Mouse (Mus musculus): ENCODE results near the gene Ell. TPM values are rescaled to one million over a fixed set of nuclear protein-coding genes. Genes with fewer than 3 reads are reported as not detected.

Gene Ell
- polyA plus RNA-seq, 1 experiment from 2014 or later, result 15.4 TPM

- H3K9ac ChIP-seq (ENCODE audit: low read depth, low read length), result peak overlapping the region; percentile 85
- no peaks in the 10 kb centered on the region for H3K27me3 ChIP-seq (ENCODE audit: control insufficient read depth, insufficient read depth, low read length)
- ATAC-seq (ENCODE audit: low FRiP score) (no peak), DNase-seq (ENCODE audit: low spot score) (peak; percentile 9)
- WGBS, result 14% methylated on average over 4 of the region's 4 CpGs
- no peaks in the 10 kb centered on the region for H3K9me3 ChIP-seq (ENCODE audit: control insufficient read depth, low read length)
- H3K4me1 ChIP-seq (replicated peaks; ENCODE audit: control insufficient read depth, insufficient read depth, low read length), result peaks cover 5% of the 10 kb centered on the region; the same call in 1 of the 2 replicates
- H3K36me3 ChIP-seq (ENCODE audit: control insufficient read depth, insufficient read depth, low read length), result no peaks in the 10 kb centered on the region; the same call in 1 of the 2 replicates
- peak overlapping the region; percentile 91 for H3K4me2 ChIP-seq (replicated peaks; ENCODE audit: low read depth, low read length)
- no peak overlapping the region for H3K27ac ChIP-seq (ENCODE audit: low read depth, low read length)
- peak overlapping the region; percentile 81 for H3K4me3 ChIP-seq (ENCODE audit: low read depth, low read length)
Observed at GRCm38 (mm10) chr8:70540013-70540506, 803 bp downstream of the Ell start.

- peak overlapping the region; percentile 91 for H3K4me2 ChIP-seq (replicated peaks; ENCODE audit: low read depth, low read length)
- no peak for ATAC-seq (ENCODE audit: low FRiP score)
- no peaks in the 10 kb centered on the region for H3K36me3 ChIP-seq (ENCODE audit: control insufficient read depth, insufficient read depth, low read length)
- H3K27me3 ChIP-seq (ENCODE audit: control insufficient read depth, insufficient read depth, low read length), result no peaks in the 10 kb centered on the region
- H3K9me3 ChIP-seq (ENCODE audit: control insufficient read depth, low read length), result no peaks in the 10 kb centered on the region
- peak overlapping the region; percentile 81 for H3K4me3 ChIP-seq (ENCODE audit: low read depth, low read length)
- no peak overlapping the region for H3K27ac ChIP-seq (ENCODE audit: low read depth, low read length)
- DNase-seq (ENCODE audit: low spot score), result no peak
- H3K9ac ChIP-seq (ENCODE audit: low read depth, low read length), result peak overlapping the region; percentile 85; the same call in 1 of the 2 replicates
- peaks cover 5% of the 10 kb centered on the region; the same call in 1 of the 2 replicates for H3K4me1 ChIP-seq (replicated peaks; ENCODE audit: control insufficient read depth, insufficient read depth, low read length)
- WGBS, result 66% methylated on average over 7 of the region's 7 CpGs
Observed at GRCm38 (mm10) chr8:70540507-70541071, 1.3 kb downstream of the Ell start.

GRCm38 (mm10) chr8:70541081-70541480 is 1.8 kb downstream of the Ell start:
- ATAC-seq (ENCODE audit: low FRiP score) (no peak), DNase-seq (ENCODE audit: low spot score) (no peak)
- Histone ChIP-seq H3K4me3 (ENCODE audit: low read depth, low read length) (no peak overlapping the region), H3K9ac (ENCODE audit: low read depth, low read length) (no peak overlapping the region), H3K4me1 (replicated peaks; ENCODE audit: control insufficient read depth, insufficient read depth, low read length) (peaks cover 5% of the 10 kb centered on the region; the same call in 1 of the 2 replicates), H3K4me2 (replicated peaks; ENCODE audit: low read depth, low read length) (no peak overlapping the region), H3K9me3 (ENCODE audit: control insufficient read depth, low read length) (no peaks in the 10 kb centered on the region), H3K27ac (ENCODE audit: low read depth, low read length) (no peak overlapping the region), H3K27me3 (ENCODE audit: control insufficient read depth, insufficient read depth, low read length) (no peaks in the 10 kb centered on the region), H3K36me3 (ENCODE audit: control insufficient read depth, insufficient read depth, low read length) (no peaks in the 10 kb centered on the region)
- WGBS, result 91% methylated on average over 5 of the region's 5 CpGs

GRCm38 (mm10) chr8:70544200-70544687 is 5.0 kb downstream of the Ell start:
- Histone ChIP-seq H3K4me3 (ENCODE audit: low read depth, low read length) (no peak overlapping the region), H3K27ac (ENCODE audit: low read depth, low read length) (no peak overlapping the region), H3K4me2 (replicated peaks; ENCODE audit: low read depth, low read length) (no peak overlapping the region), H3K4me1 (replicated peaks; ENCODE audit: control insufficient read depth, insufficient read depth, low read length) (peaks cover 5% of the 10 kb centered on the region; the same call in 1 of the 2 replicates), H3K9ac (ENCODE audit: low read depth, low read length) (no peak overlapping the region), H3K36me3 (ENCODE audit: control insufficient read depth, insufficient read depth, low read length) (no peaks in the 10 kb centered on the region), H3K9me3 (ENCODE audit: control insufficient read depth, low read length) (no peaks in the 10 kb centered on the region), H3K27me3 (ENCODE audit: control insufficient read depth, insufficient read depth, low read length) (no peaks in the 10 kb centered on the region)
- 71% methylated on average over 6 of the region's 6 CpGs for WGBS
- peak; percentile 27 for DNase-seq (ENCODE audit: low spot score)
- no peak for ATAC-seq (ENCODE audit: low FRiP score)

- 83% methylated on average over 4 of the region's 4 CpGs for WGBS
- Histone ChIP-seq H3K4me2 (replicated peaks; ENCODE audit: low read depth, low read length) (no peak overlapping the region), H3K36me3 (ENCODE audit: control insufficient read depth, insufficient read depth, low read length) (no peaks in the 10 kb centered on the region), H3K4me3 (ENCODE audit: low read depth, low read length) (no peak overlapping the region), H3K9me3 (ENCODE audit: control insufficient read depth, low read length) (no peaks in the 10 kb centered on the region), H3K9ac (ENCODE audit: low read depth, low read length) (no peak overlapping the region), H3K27me3 (ENCODE audit: control insufficient read depth, insufficient read depth, low read length) (no peaks in the 10 kb centered on the region), H3K4me1 (replicated peaks; ENCODE audit: control insufficient read depth, insufficient read depth, low read length) (no peaks in the 10 kb centered on the region), H3K27ac (ENCODE audit: low read depth, low read length) (no peak overlapping the region)
- ATAC-seq (ENCODE audit: low FRiP score), result no peak
- no peak for DNase-seq (ENCODE audit: low spot score)
Observed at GRCm38 (mm10) chr8:70546412-70546811, 7.2 kb downstream of the Ell start.

- no peak for DNase-seq (ENCODE audit: low spot score)
- ATAC-seq (ENCODE audit: low FRiP score), result no peak
- H3K4me1 ChIP-seq (replicated peaks; ENCODE audit: control insufficient read depth, insufficient read depth, low read length), result no peaks in the 10 kb centered on the region
- H3K27ac ChIP-seq (ENCODE audit: low read depth, low read length), result no peak overlapping the region
- H3K9ac ChIP-seq (ENCODE audit: low read depth, low read length), result no peak overlapping the region
- no peak overlapping the region for H3K4me3 ChIP-seq (ENCODE audit: low read depth, low read length)
- 89% methylated on average over 6 of the region's 6 CpGs for WGBS
- no peaks in the 10 kb centered on the region for H3K36me3 ChIP-seq (ENCODE audit: control insufficient read depth, insufficient read depth, low read length)
- no peak overlapping the region for H3K4me2 ChIP-seq (replicated peaks; ENCODE audit: low read depth, low read length)
- no peaks in the 10 kb centered on the region for H3K27me3 ChIP-seq (ENCODE audit: control insufficient read depth, insufficient read depth, low read length)
- H3K9me3 ChIP-seq (ENCODE audit: control insufficient read depth, low read length), result no peaks in the 10 kb centered on the region
Observed at GRCm38 (mm10) chr8:70547762-70548161, 8.5 kb downstream of the Ell start.

- 96% methylated on average over 10 of the region's 10 CpGs for WGBS
- DNase-seq (ENCODE audit: low spot score) (no peak), ATAC-seq (ENCODE audit: low FRiP score) (no peak)
- no peak overlapping the region for H3K27ac ChIP-seq (ENCODE audit: low read depth, low read length)
- H3K9me3 ChIP-seq (ENCODE audit: control insufficient read depth, low read length), result no peaks in the 10 kb centered on the region
- H3K36me3 ChIP-seq (ENCODE audit: control insufficient read depth, insufficient read depth, low read length), result no peaks in the 10 kb centered on the region
- H3K4me3 ChIP-seq (ENCODE audit: low read depth, low read length), result no peak overlapping the region
- H3K27me3 ChIP-seq (ENCODE audit: control insufficient read depth, insufficient read depth, low read length), result no peaks in the 10 kb centered on the region
- H3K4me2 ChIP-seq (replicated peaks; ENCODE audit: low read depth, low read length), result no peak overlapping the region
- H3K9ac ChIP-seq (ENCODE audit: low read depth, low read length), result no peak overlapping the region
- no peaks in the 10 kb centered on the region for H3K4me1 ChIP-seq (replicated peaks; ENCODE audit: control insufficient read depth, insufficient read depth, low read length)
Observed at GRCm38 (mm10) chr8:70549412-70550184, 10.3 kb downstream of the Ell start.

GRCm38 (mm10) chr8:70551558-70552161 is 12.4 kb downstream of the Ell start:
- Histone ChIP-seq H3K9me3 (ENCODE audit: control insufficient read depth, low read length) (no peaks in the 10 kb centered on the region), H3K4me1 (replicated peaks; ENCODE audit: control insufficient read depth, insufficient read depth, low read length) (no peaks in the 10 kb centered on the region), H3K27me3 (ENCODE audit: control insufficient read depth, insufficient read depth, low read length) (no peaks in the 10 kb centered on the region), H3K27ac (ENCODE audit: low read depth, low read length) (no peak overlapping the region), H3K4me2 (replicated peaks; ENCODE audit: low read depth, low read length) (no peak overlapping the region), H3K9ac (ENCODE audit: low read depth, low read length) (no peak overlapping the region), H3K4me3 (ENCODE audit: low read depth, low read length) (no peak overlapping the region), H3K36me3 (ENCODE audit: control insufficient read depth, insufficient read depth, low read length) (no peaks in the 10 kb centered on the region)
- DNase-seq (ENCODE audit: low spot score), result no peak
- 77% methylated on average over 3 of the region's 3 CpGs for WGBS
- ATAC-seq (ENCODE audit: low FRiP score), result no peak

All from hindbrain, embryonic 11.5 days (tissue).